Mouse (Mus musculus): Measurements from ENCODE around the gene Qdpr.
"Not testable (repeated sequence)": the region's sequence is repeated elsewhere in the genome, so short reads cannot be mapped to it uniquely, and the experiment has no call there.

DNA sequence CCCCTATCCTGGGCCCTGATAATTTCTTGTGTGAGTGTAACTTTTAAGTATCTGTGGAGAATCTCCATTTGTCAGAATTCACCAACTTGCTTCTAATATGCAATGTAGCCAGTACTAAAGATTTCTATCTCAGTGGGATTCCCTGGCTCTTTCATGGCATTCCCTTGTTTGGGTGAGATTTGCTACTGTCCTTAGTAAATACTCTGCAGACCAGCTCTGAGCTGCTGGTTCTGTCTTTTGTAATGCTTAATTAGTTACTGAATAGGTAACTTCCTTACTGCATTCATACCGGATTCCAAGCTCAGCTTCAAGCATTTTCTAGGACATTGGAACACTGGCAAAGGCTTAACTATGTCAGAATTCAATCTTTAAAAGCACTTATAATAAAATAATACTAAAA is 24.3 kb downstream of the Qdpr start:
- not testable (repeated sequence) for TF ChIP-seq POLR2A (IDR thresholded peaks at IDR 0.05; ENCODE audit: control insufficient read depth, low read depth, low read length); CTCF (IDR thresholded peaks at IDR 0.05; ENCODE audit: control insufficient read depth, insufficient read depth, insufficient replicate concordance, low read depth, low read length)
